Mouse (Mus musculus): ENCODE results near the gene Cwc15. TPM values are rescaled to one million over a fixed set of nuclear protein-coding genes. Genes with fewer than 3 reads are reported as not detected.
A peak's percentile ranks its signal among the peaks of the same experiment; 100 is the strongest.

Cwc15 gene
- polyA plus RNA-seq, 1 experiment from 2014 or later, result 69.6 TPM

DNA sequence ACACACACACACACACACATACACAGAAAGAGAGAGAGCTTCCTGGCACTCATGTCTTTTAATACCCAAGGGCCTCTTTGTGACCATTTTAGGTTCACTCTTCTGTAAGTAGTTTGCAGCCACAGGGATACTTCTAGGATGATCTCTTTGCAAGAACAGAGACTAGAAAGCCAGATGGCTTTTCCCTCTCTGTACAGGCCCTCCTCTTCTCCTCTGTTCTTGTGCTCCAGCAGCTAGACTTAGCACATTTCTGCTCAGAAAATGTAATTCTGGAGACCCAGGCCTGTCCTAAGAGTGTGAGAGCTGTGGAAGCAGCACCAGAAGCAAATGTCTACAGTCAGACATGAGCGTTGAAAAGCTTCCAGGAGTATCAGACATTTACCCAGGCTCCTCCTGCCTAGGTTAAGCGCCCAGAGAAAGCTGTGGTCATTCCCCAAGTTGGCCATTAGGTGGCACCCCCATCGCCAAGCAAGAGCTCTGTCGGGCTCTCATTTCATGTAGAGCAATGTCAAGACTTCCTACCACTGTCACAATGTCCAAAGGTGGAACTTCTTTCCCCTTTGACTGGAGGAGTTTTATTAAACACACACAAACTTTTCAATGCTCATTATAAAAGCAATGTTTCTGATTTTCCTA is 23.1 kb downstream of the Cwc15 start:
- Histone ChIP-seq H3K4me1 (ENCODE audit: insufficient read depth) (no peaks in the 10 kb centered on the region), H3K4me3 (ENCODE audit: low read depth, low read length) (no peak overlapping the region), H3K9ac (replicated peaks) (no peak overlapping the region), H3K4me2 (ENCODE audit: low read depth, low read length) (no peak overlapping the region), H3K27me3 (ENCODE audit: insufficient read depth, low read length) (no peaks in the 10 kb centered on the region), H3K9me3 (ENCODE audit: low read length) (no peaks in the 10 kb centered on the region), H3K27ac (ENCODE audit: low read depth) (no peak overlapping the region), H3K36me3 (replicated peaks; ENCODE audit: insufficient read depth, low read length) (no peaks in the 10 kb centered on the region)
- ATAC-seq, result peak; percentile 58; the same call in 1 of the 2 replicates
- 6% methylated on average over 4 of the region's 4 CpGs for WGBS (ENCODE audit: insufficient replicate concordance)
- DNase-seq, result peak; percentile 65
- TF ChIP-seq EP300 (IDR thresholded peaks at IDR 0.05; ENCODE audit: low read depth), result no peak
- peak; percentile 83 for TF ChIP-seq CTCF (IDR thresholded peaks at IDR 0.05; ENCODE audit: low read depth)

DNA sequence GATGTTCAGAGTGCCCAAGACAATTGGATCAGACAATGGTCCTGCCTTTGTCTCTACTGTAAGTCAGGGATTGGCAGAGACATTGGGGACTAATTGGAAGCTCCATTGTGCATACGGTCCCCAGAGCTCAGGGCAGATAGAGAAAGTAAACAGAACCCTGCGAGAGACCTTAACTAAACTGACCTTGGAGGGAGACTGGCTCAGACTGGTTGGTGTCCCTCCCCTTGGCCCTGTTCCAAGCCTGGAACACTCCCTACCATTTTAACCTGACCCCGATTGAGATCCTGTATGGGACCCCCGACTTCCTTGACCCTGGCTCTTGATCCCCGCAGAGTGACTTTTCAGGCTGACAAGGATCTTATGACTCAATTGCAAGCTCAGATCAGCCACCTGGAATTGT is 29.6 kb downstream of the Cwc15 start:
- peak; percentile 24 for DNase-seq
- 0 out of 2 replicates have a peak, but pooled peaks have one; percentile 29 for ATAC-seq
- TF ChIP-seq EP300 (IDR thresholded peaks at IDR 0.05; ENCODE audit: low read depth) (no peak), CTCF (IDR thresholded peaks at IDR 0.05; ENCODE audit: low read depth) (no peak)
- Histone ChIP-seq H3K4me3 (ENCODE audit: low read depth, low read length) (no peak overlapping the region), H3K36me3 (replicated peaks; ENCODE audit: insufficient read depth, low read length) (no peaks in the 10 kb centered on the region), H3K27me3 (ENCODE audit: insufficient read depth, low read length) (no peaks in the 10 kb centered on the region), H3K4me2 (ENCODE audit: low read depth, low read length) (no peak overlapping the region), H3K9ac (replicated peaks) (no peak overlapping the region), H3K27ac (ENCODE audit: low read depth) (no peak overlapping the region), H3K4me1 (ENCODE audit: insufficient read depth) (no peaks in the 10 kb centered on the region), H3K9me3 (ENCODE audit: low read length) (no peaks in the 10 kb centered on the region)
- WGBS (ENCODE audit: insufficient replicate concordance), result 60% methylated on average over 5 of the region's 5 CpGs

DNA sequence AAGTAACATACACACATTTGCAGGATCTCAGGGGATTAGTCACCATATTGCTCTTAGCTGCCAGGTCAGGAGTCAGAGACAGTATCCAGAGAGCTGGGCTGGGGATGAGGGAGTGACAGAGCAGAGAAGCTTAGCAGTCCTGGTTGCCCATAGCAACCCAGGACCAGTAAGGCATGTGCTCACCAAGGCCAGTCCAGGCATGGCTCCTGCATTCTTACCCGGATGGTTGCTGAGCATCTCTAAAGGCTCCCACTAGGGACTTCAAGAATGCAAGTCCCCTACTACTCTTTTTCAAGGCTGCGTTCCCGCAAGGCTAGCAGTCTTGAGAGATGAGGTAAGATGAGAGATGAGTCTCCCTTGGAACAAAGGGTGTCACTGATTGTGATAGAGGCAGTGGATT is 31.9 kb downstream of the Cwc15 start:
- H3K27ac ChIP-seq (ENCODE audit: low read depth), result no peak overlapping the region
- no peaks in the 10 kb centered on the region for H3K4me1 ChIP-seq (ENCODE audit: insufficient read depth)
- ATAC-seq (no peak), DNase-seq (no peak)
- no peak overlapping the region for H3K9ac ChIP-seq (replicated peaks)
- H3K9me3 ChIP-seq (ENCODE audit: low read length), result no peaks in the 10 kb centered on the region
- H3K4me2 ChIP-seq (ENCODE audit: low read depth, low read length), result no peak overlapping the region
- no peaks in the 10 kb centered on the region for H3K27me3 ChIP-seq (ENCODE audit: insufficient read depth, low read length)
- H3K4me3 ChIP-seq (ENCODE audit: low read depth, low read length), result no peak overlapping the region
- 76% methylated on average over 3 of the region's 3 CpGs for WGBS (ENCODE audit: insufficient replicate concordance)
- no peak for TF ChIP-seq CTCF (IDR thresholded peaks at IDR 0.05; ENCODE audit: low read depth)
- no peak for TF ChIP-seq EP300 (IDR thresholded peaks at IDR 0.05; ENCODE audit: low read depth)
- no peaks in the 10 kb centered on the region for H3K36me3 ChIP-seq (replicated peaks; ENCODE audit: insufficient read depth, low read length)

DNA sequence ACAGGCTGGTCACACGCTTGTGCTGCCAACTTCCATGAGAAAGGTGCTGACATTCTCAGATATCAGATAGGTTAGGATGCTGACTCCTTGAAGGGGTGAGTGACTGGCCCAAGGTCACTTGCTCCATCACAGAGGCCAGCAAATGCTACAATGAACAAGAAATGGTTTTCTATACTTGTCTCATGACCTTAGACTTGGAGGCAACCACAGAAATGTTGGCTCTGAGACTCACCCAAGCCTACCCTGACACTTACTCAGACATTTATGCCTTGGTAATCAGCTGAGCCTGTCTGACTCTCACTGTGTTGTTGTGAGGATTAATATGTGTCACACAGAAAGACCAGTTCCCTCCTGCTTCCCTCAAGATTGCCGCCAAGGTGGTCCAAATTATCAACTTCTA is 33.2 kb downstream of the Cwc15 start:
- Histone ChIP-seq H3K27me3 (ENCODE audit: insufficient read depth, low read length) (no peaks in the 10 kb centered on the region), H3K9ac (replicated peaks) (no peak overlapping the region), H3K4me3 (ENCODE audit: low read depth, low read length) (no peak overlapping the region), H3K4me1 (ENCODE audit: insufficient read depth) (no peaks in the 10 kb centered on the region), H3K4me2 (ENCODE audit: low read depth, low read length) (no peak overlapping the region), H3K27ac (ENCODE audit: low read depth) (no peak overlapping the region), H3K9me3 (ENCODE audit: low read length) (no peaks in the 10 kb centered on the region), H3K36me3 (replicated peaks; ENCODE audit: insufficient read depth, low read length) (no peaks in the 10 kb centered on the region)
- no peak for DNase-seq
- 72% methylated on average over 2 of the region's 2 CpGs for WGBS (ENCODE audit: insufficient replicate concordance)
- ATAC-seq, result no peak
- TF ChIP-seq CTCF (IDR thresholded peaks at IDR 0.05; ENCODE audit: low read depth) (no peak), EP300 (IDR thresholded peaks at IDR 0.05; ENCODE audit: low read depth) (no peak)

DNA sequence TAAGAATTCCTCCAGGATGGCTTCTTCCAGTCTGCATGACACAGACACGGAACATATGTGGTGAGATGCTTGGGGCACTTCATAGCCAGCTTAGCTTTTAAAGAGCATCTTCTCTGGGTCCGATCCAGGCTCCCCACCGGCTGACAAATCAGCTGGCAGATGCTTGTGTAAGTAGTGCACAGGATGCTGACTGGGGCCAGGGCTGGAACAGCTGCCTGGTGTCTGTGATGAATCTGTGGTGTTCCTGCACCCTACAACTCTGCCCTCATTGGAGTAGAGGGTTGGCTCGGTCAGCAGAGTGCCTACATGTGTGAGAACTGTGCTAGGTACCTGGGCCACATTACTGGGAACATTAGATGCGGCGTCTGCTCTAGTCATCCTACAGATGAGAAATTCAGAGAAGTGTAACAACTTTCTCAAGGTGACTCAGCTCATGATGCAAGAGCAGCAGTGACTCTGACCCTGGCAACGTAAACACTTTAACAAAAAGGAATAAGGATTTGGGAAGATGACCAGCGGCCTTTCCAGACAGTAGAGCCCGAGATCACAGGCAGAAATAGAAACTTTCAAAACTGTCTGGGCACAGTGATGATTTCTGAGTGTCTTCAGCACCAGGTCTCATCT is 34.5 kb downstream of the Cwc15 start:
- Histone ChIP-seq H3K9me3 (ENCODE audit: low read length) (no peaks in the 10 kb centered on the region), H3K4me2 (ENCODE audit: low read depth, low read length) (no peak overlapping the region), H3K4me1 (ENCODE audit: insufficient read depth) (no peaks in the 10 kb centered on the region), H3K36me3 (replicated peaks; ENCODE audit: insufficient read depth, low read length) (no peaks in the 10 kb centered on the region), H3K9ac (replicated peaks) (no peak overlapping the region), H3K4me3 (ENCODE audit: low read depth, low read length) (no peak overlapping the region), H3K27me3 (ENCODE audit: insufficient read depth, low read length) (no peaks in the 10 kb centered on the region), H3K27ac (ENCODE audit: low read depth) (no peak overlapping the region)
- no peak for DNase-seq
- TF ChIP-seq EP300 (IDR thresholded peaks at IDR 0.05; ENCODE audit: low read depth) (no peak), CTCF (IDR thresholded peaks at IDR 0.05; ENCODE audit: low read depth) (no peak)
- 75% methylated on average over 9 of the region's 9 CpGs for WGBS (ENCODE audit: insufficient replicate concordance)
- no peak for ATAC-seq

DNA sequence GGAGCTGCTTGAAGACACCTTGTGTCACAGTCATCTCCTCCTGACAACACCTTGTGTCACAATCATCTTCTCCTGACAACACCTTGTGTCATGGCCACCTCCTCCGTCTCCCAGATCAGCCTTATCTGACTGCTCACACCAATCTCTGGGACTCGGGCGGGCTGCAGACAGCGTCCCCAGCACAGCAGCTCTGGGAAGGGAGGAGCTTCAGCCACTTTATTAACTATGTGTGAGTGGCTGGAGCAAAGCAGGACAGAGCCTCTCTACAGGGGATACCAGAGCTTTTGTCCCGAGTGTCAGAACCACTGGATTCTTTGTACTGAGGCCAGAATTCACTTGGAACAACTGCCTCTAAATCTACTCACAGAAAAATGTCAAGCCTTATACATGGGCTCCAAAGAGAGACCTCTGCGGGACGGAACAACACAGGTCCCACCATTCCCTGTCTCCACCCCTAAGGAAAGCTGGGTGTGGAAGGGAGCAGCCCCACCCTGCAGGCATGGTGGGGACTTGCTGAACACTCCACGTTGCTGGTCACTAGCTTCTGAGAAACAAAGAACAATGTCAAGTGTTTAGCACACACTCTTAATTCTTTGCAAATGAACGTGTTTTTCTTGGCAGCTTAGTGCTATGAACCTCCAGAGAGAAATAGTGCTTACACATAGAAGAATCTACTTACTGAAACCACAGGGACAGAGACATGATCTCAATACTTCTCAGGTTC is 43.8 kb downstream of the Cwc15 start:
- TF ChIP-seq EP300 (IDR thresholded peaks at IDR 0.05; ENCODE audit: low read depth) (no peak), CTCF (IDR thresholded peaks at IDR 0.05; ENCODE audit: low read depth) (no peak)
- H3K9ac ChIP-seq (replicated peaks), result no peak overlapping the region
- no peaks in the 10 kb centered on the region for H3K9me3 ChIP-seq (ENCODE audit: low read length)
- H3K27ac ChIP-seq (ENCODE audit: low read depth), result no peak overlapping the region
- H3K27me3 ChIP-seq (ENCODE audit: insufficient read depth, low read length), result no peaks in the 10 kb centered on the region
- 0 out of 2 replicates have a peak, but pooled peaks cover 6% of the 10 kb centered on the region for H3K36me3 ChIP-seq (replicated peaks; ENCODE audit: insufficient read depth, low read length)
- no peak overlapping the region for H3K4me3 ChIP-seq (ENCODE audit: low read depth, low read length)
- ATAC-seq (no peak), DNase-seq (no peak)
- 63% methylated on average over 9 of the region's 9 CpGs for WGBS (ENCODE audit: insufficient replicate concordance)
- H3K4me1 ChIP-seq (ENCODE audit: insufficient read depth), result no peaks in the 10 kb centered on the region
- H3K4me2 ChIP-seq (ENCODE audit: low read depth, low read length), result no peak overlapping the region

All from liver, postnatal 0 days (tissue).